Mouse (Mus musculus): ENCODE data around the gene Rftn1.

DNA sequence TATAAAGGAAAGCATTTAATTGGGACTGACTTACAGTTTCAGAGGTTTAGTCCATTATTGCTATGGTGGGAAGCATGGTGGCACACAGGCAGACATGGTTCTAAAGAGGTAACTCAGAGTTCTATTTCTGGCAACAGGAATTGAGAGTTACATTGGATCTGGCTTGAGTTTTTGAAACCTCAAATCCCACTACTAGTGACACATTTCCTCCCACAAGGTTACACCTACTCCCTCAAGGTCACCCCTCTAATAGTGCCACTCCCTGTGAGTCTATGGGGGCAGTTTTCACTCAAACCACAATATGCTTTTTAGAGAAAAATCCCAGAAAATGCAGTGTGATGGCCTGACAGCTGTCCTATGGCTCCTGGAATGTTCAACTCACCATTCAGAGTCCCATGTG is 231.5 kb downstream of the Rftn1 start:
- TF ChIP-seq CTCF (IDR thresholded peaks at IDR 0.05) = no peak
- no peak for TF ChIP-seq EP300 (IDR thresholded peaks at IDR 0.05; ENCODE audit: insufficient read depth, low read depth, low read length)
- TF ChIP-seq POLR2A (IDR thresholded peaks at IDR 0.05; ENCODE audit: insufficient read depth, low read depth, low read length) = no peak
